In genomic region chr13:100721656-100722055, GRCm38 (mm10) we compare ENCODE assay signal across 21 mouse cellular contexts. TPM values are rescaled to one million over a fixed set of nuclear protein-coding genes. Genes with fewer than 3 reads are reported as not detected.
DNase-seq lines count a peak whose midpoint lies in the region; ATAC-seq and TF ChIP-seq lines count a peak whose summit lies in the region.
"Had no signal": no experiment of that assay in that cellular context is flagged by ENCODE, and none has a peak within 500 bp of the region (broad histone marks: within the 10 kb centered on the region; RNA-seq: fewer than 3 reads in every experiment).

No protein-coding gene starts in this region.

- no peaks in the 10 kb centered on the region for H3K27me3 ChIP-seq in E14TG2a.4 (ENCODE audit: insufficient read depth, low read length)
- H3K27me3 ChIP-seq in stomach, postnatal 0 days (ENCODE audit: control insufficient read depth, insufficient read depth, low read length), result no peaks in the 10 kb centered on the region
- H3K27me3 ChIP-seq in forebrain, embryonic 14.5 days (replicated peaks; ENCODE audit: control insufficient read depth, insufficient read depth, low read length), result no peaks in the 10 kb centered on the region
- H3K27me3 ChIP-seq: CH12.LX; forebrain, embryonic 12.5 days; heart, embryonic 12.5 days; intestine, embryonic 15.5 days had no signal

- H3K4me3 ChIP-seq in E14TG2a.4 (replicated peaks; ENCODE audit: low read length), result peak overlapping the region; percentile 67
- H3K4me3 ChIP-seq in stomach, postnatal 0 days (ENCODE audit: low read depth, low read length), result no peak overlapping the region
- no peak overlapping the region for H3K4me3 ChIP-seq in forebrain, embryonic 14.5 days (ENCODE audit: low read depth, low read length)
- H3K4me3 ChIP-seq: forebrain, embryonic 12.5 days; heart, embryonic 12.5 days; hindbrain, embryonic 10.5 days; intestine, embryonic 15.5 days had no signal

- H3K9me3 ChIP-seq in E14TG2a.4 (ENCODE audit: low read length), result no peaks in the 10 kb centered on the region
- no peaks in the 10 kb centered on the region for H3K9me3 ChIP-seq in stomach, postnatal 0 days (ENCODE audit: control insufficient read depth, low read length)
- H3K9me3 ChIP-seq in forebrain, embryonic 14.5 days (replicated peaks; ENCODE audit: control insufficient read depth, low read length), result no peaks in the 10 kb centered on the region
- H3K9me3 ChIP-seq: forebrain, embryonic 12.5 days; heart, embryonic 12.5 days; hindbrain, embryonic 10.5 days; intestine, embryonic 15.5 days had no signal

- TF ChIP-seq EP300 in stomach, postnatal 0 days (optimal IDR thresholded peaks at IDR 0.05), result no peak

- H3K9ac ChIP-seq in stomach, postnatal 0 days (ENCODE audit: low read length), result no peak overlapping the region
- H3K9ac ChIP-seq in forebrain, embryonic 14.5 days (ENCODE audit: low read length), result no peak overlapping the region
- H3K9ac ChIP-seq: forebrain, embryonic 12.5 days; forebrain, postnatal 0 days; heart, embryonic 12.5 days; hindbrain, embryonic 14.5 days; intestine, embryonic 15.5 days had no signal

- peaks cover 54% of the 10 kb centered on the region for H3K36me3 ChIP-seq in E14TG2a.4 (ENCODE audit: insufficient read depth, low read length)
- H3K36me3 ChIP-seq in stomach, postnatal 0 days (ENCODE audit: control insufficient read depth, insufficient read depth, low read length), result peaks cover 12% of the 10 kb centered on the region; the same call in 1 of the 2 replicates
- peaks cover 46% of the 10 kb centered on the region for H3K36me3 ChIP-seq in forebrain, embryonic 14.5 days (ENCODE audit: control insufficient read depth, insufficient read depth, low read length)

- no peak overlapping the region for H3K27ac ChIP-seq in stomach, postnatal 0 days (replicated peaks)
- no peak overlapping the region for H3K27ac ChIP-seq in forebrain, embryonic 14.5 days (ENCODE audit: low read depth, low read length)
- H3K27ac ChIP-seq: forebrain, embryonic 12.5 days; hindbrain, embryonic 10.5 days; hindbrain, embryonic 14.5 days; intestine, embryonic 15.5 days had no signal

- no peak for ATAC-seq in stomach, postnatal 0 days (ENCODE audit: low FRiP score, low TSS enrichment)
- no peak for ATAC-seq in forebrain, embryonic 14.5 days
- ATAC-seq: forebrain, postnatal 0 days; intestine, embryonic 15.5 days had no signal

- peaks cover 77% of the 10 kb centered on the region for H3K4me1 ChIP-seq in E14TG2a.4 (replicated peaks; ENCODE audit: low read depth, low read length)
- H3K4me1 ChIP-seq in stomach, postnatal 0 days (replicated peaks; ENCODE audit: control insufficient read depth, insufficient read depth), result no peaks in the 10 kb centered on the region
- no peaks in the 10 kb centered on the region for H3K4me1 ChIP-seq in forebrain, embryonic 14.5 days (ENCODE audit: control insufficient read depth, insufficient read depth, low read length)
- H3K4me1 ChIP-seq: forebrain, embryonic 12.5 days; hindbrain, embryonic 10.5 days; intestine, embryonic 15.5 days had no signal

- no peak overlapping the region for H3K4me2 ChIP-seq in stomach, postnatal 0 days (replicated peaks; ENCODE audit: low read depth)
- no peak overlapping the region for H3K4me2 ChIP-seq in forebrain, embryonic 14.5 days (ENCODE audit: low read length)
- H3K4me2 ChIP-seq: forebrain, embryonic 12.5 days; heart, embryonic 12.5 days; hindbrain, embryonic 14.5 days; intestine, embryonic 15.5 days had no signal

- TF ChIP-seq CTCF in E14TG2a.4 (conservative IDR thresholded peaks at IDR 0.05; ENCODE audit: low read length), result no peak
- no peak for TF ChIP-seq CTCF in stomach, postnatal 0 days (IDR thresholded peaks at IDR 0.05; ENCODE audit: low read depth)

- DNase-seq in heart, adult 11 months, result peak; percentile 74
- DNase-seq in heart, adult 8-10 months (ENCODE audit: low spot score), result no peak
- DNase-seq in MN1 (ENCODE audit: low spot score), result peak; percentile 21
- DNase-seq in stomach, postnatal 0 days (ENCODE audit: low spot score), result no peak
- no peak for DNase-seq in testis, postnatal 14 days (ENCODE audit: low spot score)
- no peak for DNase-seq in forebrain, embryonic 14.5 days (ENCODE audit: low spot score)
- DNase-seq: adrenal gland, postnatal 14 days; cerebellum, adult 18-20 months; cerebellum, adult 9-11 months; cerebellum, postnatal 36 days; forebrain, postnatal 0 days; gastrocnemius, postnatal 25 days; kidney, adult 18-20 months had no signal

- 90% methylated on average over 5 of the region's 5 CpGs for WGBS in stomach, postnatal 0 days
- WGBS in forebrain, embryonic 14.5 days, result 92% methylated on average over 5 of the region's 5 CpGs

RNA-seq across cellular contexts. Expression of gene Cdk7, which starts 9.1 kb away (rescaled TPM):
- total RNA-seq in heart, adult 8-10 months (2022), result 10 to 100 TPM; 17.1 to 24.8 (median 19.6) TPM
- polyA plus RNA-seq in stomach, postnatal 0 days (2015; fragmentation: Nextera tagmentation; extraction: Ambion mirVana), result 50.9 and 52.8 TPM in 2 replicates
- polyA plus RNA-seq in forebrain, embryonic 14.5 days (2014; fragmentation: Nextera tagmentation; extraction: Ambion mirVana), result 53.5 and 54.6 TPM in 2 replicates

RNA-seq across cellular contexts. Expression of gene Mrps36, which starts 22.8 kb away (rescaled TPM):
- 100 to 1,000 TPM; 179 to 227 (median 201) TPM for total RNA-seq in heart, adult 8-10 months (2022)
- 147 and 162 TPM in 2 replicates for polyA plus RNA-seq in stomach, postnatal 0 days (2015; fragmentation: Nextera tagmentation; extraction: Ambion mirVana)
- 112 and 125 TPM in 2 replicates for polyA plus RNA-seq in forebrain, embryonic 14.5 days (2014; fragmentation: Nextera tagmentation; extraction: Ambion mirVana)

RNA-seq across cellular contexts. Expression of gene Ccdc125, which starts 52.1 kb away (rescaled TPM):
- under 1 TPM; 0.33 to 0.60 (median 0.44) TPM for total RNA-seq in heart, adult 8-10 months (2022)
- polyA plus RNA-seq in stomach, postnatal 0 days (2015; fragmentation: Nextera tagmentation; extraction: Ambion mirVana), result 4.9 and 5.1 TPM in 2 replicates
- 1.2 and 1.4 TPM in 2 replicates for polyA plus RNA-seq in forebrain, embryonic 14.5 days (2014; fragmentation: Nextera tagmentation; extraction: Ambion mirVana)

RNA-seq across cellular contexts. Expression of gene Cenph, which starts 54.0 kb away (rescaled TPM):
- under 1 TPM in 2 of 4 experiments, not detected in 2; 0.25 to 0.28 TPM for total RNA-seq in heart, adult 8-10 months (2022)
- polyA plus RNA-seq in stomach, postnatal 0 days (2015; fragmentation: Nextera tagmentation; extraction: Ambion mirVana), result 10.3 and 11.5 TPM in 2 replicates
- 16.5 and 20.4 TPM in 2 replicates for polyA plus RNA-seq in forebrain, embryonic 14.5 days (2014; fragmentation: Nextera tagmentation; extraction: Ambion mirVana)
- total RNA-seq: gastrocnemius, adult 18-20 months; gastrocnemius, postnatal 25 days had no signal

Comparison
In these comparisons a context has a peak if more than half of its experiments do, and no peak if none do; other contexts are left out.
1. DNase-seq: peak in heart, adult 11 months (single experiment) and MN1 (single experiment); none in heart, adult 8-10 months (single experiment), stomach, postnatal 0 days (single experiment), testis, postnatal 14 days (single experiment) and forebrain, embryonic 14.5 days (single experiment).